Mouse (Mus musculus) granulocyte monocyte progenitor cell, adult 5-6 weeks (primary cell): Measurements from ENCODE around the gene Casp12. TPM values are rescaled to one million over a fixed set of nuclear protein-coding genes. Genes with fewer than 3 reads are reported as not detected.

Experiments used
- total RNA-seq, 2 experiments: library from RNA; stranded (forward) in 1 of 2; stranded (reverse) in 1 of 2; fragments of 200-712, 200-1000 nt in 1 of 2; fragments of >200 nt in 1 of 2; fragmentation: Nextera tagmentation in 1 of 2; gene quantifications; 2 replicates each; pipeline ENCODE4 v1.2.3; 2014 to 2017

Casp12 gene
- total RNA-seq, 2 experiments from 2014 or later, result 0.98 TPM; not detected in 1

Other genes with a start within 250 kb of the Casp12 start
- gene Casp1, start 46.9 kb upstream of the Casp12 start, total RNA-seq (2014; fragmentation: Nextera tagmentation), result 76.1 and 84.5 TPM in 2 replicates
- 79.3 and 112 TPM in 2 replicates for gene Casp1, start 46.9 kb upstream of the Casp12 start, total RNA-seq (2017)
- 16.4 and 21.6 TPM in 2 replicates for gene Casp4, start 36.6 kb upstream of the Casp12 start, total RNA-seq (2014; fragmentation: Nextera tagmentation)
- gene Casp4, start 36.6 kb upstream of the Casp12 start, total RNA-seq (2017), result 24.1 and 29.1 TPM in 2 replicates